Mouse (Mus musculus) B cell, adult 62 days (primary cell): ENCODE results near the gene Med13l. TPM values are rescaled to one million over a fixed set of nuclear protein-coding genes. Genes with fewer than 3 reads are reported as not detected.

Source experiments
- total RNA-seq: library from RNA; stranded (reverse); gene quantifications from 4 replicates; pipeline ENCODE4 v1.2.4, GENCODE M21; 2023

Gene Med13l
- total RNA-seq, result 119 to 134 TPM (median 123 TPM) in 4 replicates

DNA sequence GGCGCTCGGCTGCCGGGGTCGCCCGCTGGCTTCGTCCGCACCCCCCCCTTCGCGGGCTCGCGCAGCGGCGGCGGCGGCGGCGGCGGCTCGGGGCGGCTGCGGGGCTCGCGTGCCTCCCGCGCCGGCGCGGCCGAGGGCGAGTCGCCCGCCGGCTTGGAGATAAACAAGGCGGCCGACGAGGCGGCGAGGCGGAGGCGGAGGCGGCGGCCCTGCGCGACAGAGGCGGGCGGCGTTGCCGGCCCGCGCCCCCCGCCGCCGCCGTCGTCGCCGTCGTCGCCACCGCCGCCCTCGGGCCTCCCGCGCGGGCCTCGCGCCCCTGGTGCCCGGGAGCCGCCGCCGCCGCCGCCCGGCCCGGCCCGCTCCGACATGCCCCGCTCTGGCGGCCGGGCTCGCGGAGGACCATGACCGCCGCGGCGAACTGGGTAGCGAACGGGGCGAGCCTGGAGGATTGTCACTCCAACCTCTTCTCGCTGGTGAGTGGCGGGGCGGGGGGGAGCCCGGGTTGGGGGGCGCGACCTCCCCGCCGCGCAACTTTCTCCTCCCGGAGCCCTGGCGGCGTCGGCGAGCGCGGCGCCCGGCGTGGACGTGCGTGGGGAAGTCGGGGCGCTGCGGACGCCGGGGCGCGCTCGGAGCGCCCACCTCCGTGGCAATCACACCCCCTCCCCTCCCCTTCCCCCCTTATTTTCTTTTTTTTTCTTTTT, at the start of gene Med13l:
Med13l (plus strand) TSS at position 295 of the 701 bp plus-strand sequence.

